Mouse (Mus musculus) liver, embryonic 16.5 days (tissue): ENCODE results near the gene Comtd1. TPM values are rescaled to one million over a fixed set of nuclear protein-coding genes. Genes with fewer than 3 reads are reported as not detected.

Experiments used
- ATAC-seq: fragments of 200-750 bp; cut with Nextera tagmentation; 2 replicates; pipeline ENCODE4 v1.8.0; 2017; ENCODE audit warnings: low read depth, mild to moderate bottlenecking, moderate number of reproducible peaks, moderate library complexity
- H3K27ac ChIP-seq: fragments of 300-500 bp; sonication (generic); 2 replicates; pipeline ENCODE4 v1.5.1; 2014; ENCODE audit warnings: mild to moderate bottlenecking, low read length
- H3K27me3 ChIP-seq: fragments of 300-500 bp; sonication (generic); 2 replicates; pipeline ENCODE4 v1.6.1; 2014; ENCODE audit warnings: low read depth, low read length, mixed read lengths; ENCODE audit not compliant: control insufficient read depth, insufficient read depth
- H3K36me3 ChIP-seq: fragments of 300-500 bp; sonication (generic); 2 replicates; pipeline ENCODE4 v1.6.1; 2014; ENCODE audit warnings: mild to moderate bottlenecking; ENCODE audit not compliant: control insufficient read depth, insufficient read depth
- H3K4me1 ChIP-seq: fragments of 300-500 bp; sonication (generic); 2 replicates; pipeline ENCODE4 v1.6.1; 2014; ENCODE audit warnings: low read depth, low read length, mixed read lengths; ENCODE audit not compliant: control insufficient read depth
- H3K4me2 ChIP-seq: fragments of 300-500 bp; sonication (generic); 2 replicates; pipeline ENCODE4 v1.6.1; 2014; ENCODE audit warnings: low read depth, low read length, mixed read lengths
- H3K4me3 ChIP-seq: fragments of 300-500 bp; sonication (generic); 2 replicates; pipeline ENCODE4 v1.5.1; 2014; ENCODE audit warnings: low read depth, mild to moderate bottlenecking, low read length
- H3K9ac ChIP-seq: fragments of 300-500 bp; sonication (generic); 2 replicates; pipeline ENCODE4 v1.6.1; 2014; ENCODE audit warnings: low read depth, low read length
- H3K9me3 ChIP-seq: fragments of 300-500 bp; sonication (generic); replicated peaks from 2 replicates; pipeline ENCODE4 v1.6.1; 2016; ENCODE audit warnings: low read length; ENCODE audit not compliant: control insufficient read depth
- WGBS: fragments of 180-500 bp; shearing (Covaris S2); extraction: QIAGEN DNeasy Blood & Tissue Kit; methylation state at CpG from one replicate; pipeline ENCODE4 v1.1.7; 2014; ENCODE audit not compliant: insufficient replicate concordance; 5-methylcytosine and 5-hydroxymethylcytosine counted together
- polyA plus RNA-seq: library from polyadenylated mRNA; unstranded; fragments of >200 nt; fragmentation: Nextera tagmentation; extraction: Ambion mirVana; gene quantifications from 2 replicates; pipeline ENCODE4 v1.2.1, GENCODE M21; 2015

The Comtd1 gene
- polyA plus RNA-seq, 1 experiment from 2014 or later, result 15.8 TPM

GRCm38 (mm10) chr14:21822307-21822706 is 26.5 kb downstream of the Comtd1 start:
- Histone ChIP-seq H3K27ac (peak overlapping the region; percentile 96), H3K4me2 (no peak overlapping the region)
- WGBS, result 48% methylated on average over 7 of the region's 7 CpGs

GRCm38 (mm10) chr14:21820880-21821505 is 27.8 kb downstream of the Comtd1 start:
- Histone ChIP-seq H3K9ac (no peak overlapping the region), H3K27ac (no peak overlapping the region), H3K4me2 (no peak overlapping the region), H3K4me3 (no peak overlapping the region), H3K27me3 (no peaks in the 10 kb centered on the region), H3K36me3 (no peaks in the 10 kb centered on the region), H3K9me3 (no peaks in the 10 kb centered on the region), H3K4me1 (peaks cover 24% of the 10 kb centered on the region)
- no peak for ATAC-seq
- WGBS, result 79% methylated on average over 4 of the region's 4 CpGs

More at GRCm38 (mm10) chr14:21822307-21822706, 26.5 kb downstream of the Comtd1 start:
- Histone ChIP-seq H3K27me3 (no peaks in the 10 kb centered on the region), H3K4me3 (no peak overlapping the region), H3K36me3 (no peaks in the 10 kb centered on the region), H3K9ac (no peak overlapping the region), H3K4me1 (peaks cover 34% of the 10 kb centered on the region), H3K9me3 (no peaks in the 10 kb centered on the region)
- ATAC-seq, result no peak

GRCm38 (mm10) chr14:21817453-21817852 is 31.3 kb downstream of the Comtd1 start:
- no peak overlapping the region for H3K4me2 ChIP-seq
- 61% methylated on average over 4 of the region's 4 CpGs for WGBS
- ATAC-seq, result no peak
- no peak overlapping the region for H3K4me3 ChIP-seq
- H3K36me3 ChIP-seq, result no peaks in the 10 kb centered on the region
- H3K9ac ChIP-seq, result no peak overlapping the region
- no peaks in the 10 kb centered on the region for H3K27me3 ChIP-seq
- no peaks in the 10 kb centered on the region for H3K9me3 ChIP-seq
- H3K27ac ChIP-seq, result no peak overlapping the region
- peaks cover 16% of the 10 kb centered on the region for H3K4me1 ChIP-seq

GRCm38 (mm10) chr14:21816255-21816654 is 32.5 kb downstream of the Comtd1 start:
- H3K4me1 ChIP-seq, result peaks cover 11% of the 10 kb centered on the region
- WGBS, result 61% methylated on average over 3 of the region's 3 CpGs
- no peak for ATAC-seq
- no peak overlapping the region for H3K4me2 ChIP-seq
- H3K9me3 ChIP-seq, result no peaks in the 10 kb centered on the region
- no peaks in the 10 kb centered on the region for H3K36me3 ChIP-seq
- H3K4me3 ChIP-seq, result no peak overlapping the region
- no peak overlapping the region for H3K27ac ChIP-seq
- no peak overlapping the region for H3K9ac ChIP-seq
- no peaks in the 10 kb centered on the region for H3K27me3 ChIP-seq

- Histone ChIP-seq H3K4me3 (no peak overlapping the region), H3K9me3 (no peaks in the 10 kb centered on the region), H3K4me2 (no peak overlapping the region), H3K9ac (no peak overlapping the region), H3K36me3 (no peaks in the 10 kb centered on the region), H3K4me1 (peaks cover 11% of the 10 kb centered on the region), H3K27me3 (no peaks in the 10 kb centered on the region), H3K27ac (no peak overlapping the region)
- no peak for ATAC-seq
- WGBS, result 72% methylated on average over 4 of the region's 4 CpGs
Measured at GRCm38 (mm10) chr14:21814606-21815005, 34.2 kb downstream of the Comtd1 start.

GRCm38 (mm10) chr14:21813847-21814246 is 34.9 kb downstream of the Comtd1 start:
- Histone ChIP-seq H3K4me1 (peaks cover 11% of the 10 kb centered on the region), H3K4me3 (no peak overlapping the region), H3K36me3 (no peaks in the 10 kb centered on the region), H3K9me3 (no peaks in the 10 kb centered on the region), H3K27me3 (no peaks in the 10 kb centered on the region), H3K27ac (peak overlapping the region; percentile 50), H3K9ac (no peak overlapping the region), H3K4me2 (no peak overlapping the region)
- WGBS, result 48% methylated on average over 3 of the region's 3 CpGs
- ATAC-seq, result no peak

GRCm38 (mm10) chr14:21813216-21813615 is 35.6 kb downstream of the Comtd1 start:
- peak overlapping the region; percentile 50 for H3K27ac ChIP-seq

GRCm38 (mm10) chr14:21812590-21813162 is 36.1 kb downstream of the Comtd1 start:
- no peak overlapping the region for H3K9ac ChIP-seq
- peak overlapping the region; percentile 35 for H3K4me2 ChIP-seq
- peaks cover 11% of the 10 kb centered on the region for H3K4me1 ChIP-seq
- no peak overlapping the region for H3K27ac ChIP-seq
- 19% methylated on average over 14 of the region's 14 CpGs for WGBS
- ATAC-seq, result peak; percentile 69
- H3K4me3 ChIP-seq, result no peak overlapping the region
- H3K27me3 ChIP-seq, result no peaks in the 10 kb centered on the region
- H3K9me3 ChIP-seq, result no peaks in the 10 kb centered on the region
- H3K36me3 ChIP-seq, result no peaks in the 10 kb centered on the region

More at GRCm38 (mm10) chr14:21813216-21813615, 35.6 kb downstream of the Comtd1 start:
- 26% methylated on average over 4 of the region's 4 CpGs for WGBS
- peaks cover 11% of the 10 kb centered on the region for H3K4me1 ChIP-seq
- no peaks in the 10 kb centered on the region for H3K9me3 ChIP-seq
- H3K36me3 ChIP-seq, result no peaks in the 10 kb centered on the region
- H3K9ac ChIP-seq, result no peak overlapping the region
- no peaks in the 10 kb centered on the region for H3K27me3 ChIP-seq
- no peak overlapping the region for H3K4me2 ChIP-seq
- H3K4me3 ChIP-seq, result no peak overlapping the region
- ATAC-seq, result peak; percentile 28

GRCm38 (mm10) chr14:21811744-21812393 is 36.9 kb downstream of the Comtd1 start:
- H3K4me1 ChIP-seq, result peaks cover 14% of the 10 kb centered on the region
- no peak overlapping the region for H3K4me2 ChIP-seq
- no peaks in the 10 kb centered on the region for H3K9me3 ChIP-seq
- H3K27me3 ChIP-seq, result no peaks in the 10 kb centered on the region
- no peaks in the 10 kb centered on the region for H3K36me3 ChIP-seq
- 64% methylated on average over 10 of the region's 10 CpGs for WGBS
- no peak for ATAC-seq
- H3K27ac ChIP-seq, result peak overlapping the region; percentile 5; the same call in 1 of the 2 replicates
- H3K9ac ChIP-seq, result no peak overlapping the region
- H3K4me3 ChIP-seq, result no peak overlapping the region
